Mouse (Mus musculus) heart, postnatal 0 days (tissue): ENCODE results near the gene Gp9.

ENCODE experiments used
- CTCF ChIP-seq: IDR thresholded peaks from 2 replicates; pipeline ENCODE4 v1.5.1; 2016; ENCODE audit warnings: antibody characterized with exemption, control low read depth, low read depth
- EP300 ChIP-seq: IDR thresholded peaks from 2 replicates; pipeline ENCODE4 v1.6.1; 2016; ENCODE audit warnings: antibody characterized with exemption, low read depth

DNA sequence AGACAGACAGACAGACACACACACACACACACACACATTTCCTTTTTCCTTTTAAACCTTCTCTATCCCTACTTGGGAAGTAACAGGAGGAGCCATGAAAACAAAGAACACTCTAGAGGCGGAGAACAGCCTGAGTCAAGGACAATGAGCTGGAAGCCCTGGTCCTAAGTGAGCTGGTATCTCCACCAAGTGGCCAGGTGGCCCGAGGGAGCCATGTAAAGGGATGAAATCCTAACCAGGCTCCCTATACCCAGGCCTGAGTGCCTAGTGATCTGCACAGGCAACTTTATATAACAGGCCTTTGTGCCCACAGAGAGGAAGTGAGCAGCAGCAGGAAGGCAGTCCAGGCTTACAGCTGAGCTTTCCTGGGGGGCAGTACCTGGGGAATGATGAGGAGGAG lies 29.0 kb downstream of the Gp9 start:
- TF ChIP-seq CTCF (no peak), EP300 (no peak)
